Comparison of ENCODE assay signal across 8 mouse cellular contexts in the genomic region with DNA sequence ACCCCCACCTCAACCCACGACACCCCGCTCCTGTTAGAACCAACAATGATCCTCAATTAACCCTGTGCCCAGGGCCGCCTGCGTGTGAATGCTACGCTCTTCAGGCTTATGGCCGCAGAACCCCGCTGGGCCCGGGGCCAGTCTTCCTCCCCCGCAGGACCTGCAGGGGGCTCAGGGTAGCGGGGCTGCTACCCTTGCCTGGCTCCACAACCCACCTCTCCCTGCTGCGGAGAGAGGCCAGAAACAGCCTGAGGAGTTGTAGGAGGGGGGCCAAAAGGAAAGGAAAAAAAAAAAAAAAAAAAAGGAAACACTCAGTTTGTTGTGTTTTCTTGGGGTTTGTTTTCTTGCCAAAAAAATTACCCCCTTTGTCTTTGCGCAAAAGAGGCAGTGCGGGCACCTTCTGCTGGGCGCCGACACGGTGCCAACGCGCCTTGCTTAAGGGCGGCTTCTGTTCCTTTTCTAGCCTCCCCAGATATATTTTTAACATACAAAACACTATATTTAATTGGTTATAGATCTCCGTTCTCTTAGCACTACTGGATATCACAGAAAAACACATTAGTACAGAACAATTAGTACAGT.
DNase-seq lines count a peak whose midpoint lies in the region; ATAC-seq lines count a peak whose summit lies in the region.

No protein-coding gene starts in this region.

- ATAC-seq in hindbrain, embryonic 12.5 days (ENCODE audit: low FRiP score): peak; percentile 71
- peak; percentile 72 for ATAC-seq in midbrain, embryonic 14.5 days (ENCODE audit: low FRiP score, low TSS enrichment)
- ATAC-seq in monocyte, adult 5-6 weeks (replicated peaks; ENCODE audit: insufficient number of reproducible peaks, low FRiP score, low TSS enrichment, poor library complexity, severe bottlenecking): no peak

- H3K9ac ChIP-seq in hindbrain, embryonic 12.5 days: peak overlapping the region; percentile 58
- peak overlapping the region; percentile 64 for H3K9ac ChIP-seq in midbrain, embryonic 14.5 days (replicated peaks; ENCODE audit: low read length)

- H3K4me1 ChIP-seq in hindbrain, embryonic 12.5 days: peaks cover 23% of the 10 kb centered on the region
- peaks cover 15% of the 10 kb centered on the region for H3K4me1 ChIP-seq in midbrain, embryonic 14.5 days (ENCODE audit: control insufficient read depth, insufficient read depth, low read length)

- H3K4me3 ChIP-seq in hindbrain, embryonic 12.5 days: peak overlapping the region; percentile 42
- H3K4me3 ChIP-seq in midbrain, embryonic 14.5 days (replicated peaks; ENCODE audit: low read depth, low read length): peak overlapping the region; percentile 43

- DNase-seq in adrenal gland, postnatal 10 days: peak; percentile 15
- DNase-seq in adrenal gland, postnatal 4 days (ENCODE audit: low spot score in 2 of 2): no peak
- peak; percentile 42 to 46 for DNase-seq in right cerebral cortex, postnatal 10 days (ENCODE audit: low spot score in 2 of 2)
- DNase-seq in right cerebral cortex, postnatal 25 days: no peak
- peak; percentile 77 for DNase-seq in midbrain, embryonic 14.5 days
- no peak for DNase-seq in frontal cortex, postnatal 14 days (ENCODE audit: low spot score in 2 of 2)

- H3K27ac ChIP-seq in hindbrain, embryonic 12.5 days: peak overlapping the region; percentile 81
- peak overlapping the region; percentile 91 for H3K27ac ChIP-seq in midbrain, embryonic 14.5 days (replicated peaks; ENCODE audit: low read depth, low read length)

- H3K36me3 ChIP-seq in hindbrain, embryonic 12.5 days: no peaks in the 10 kb centered on the region
- H3K36me3 ChIP-seq in midbrain, embryonic 14.5 days (ENCODE audit: control insufficient read depth, insufficient read depth, low read length): no peaks in the 10 kb centered on the region

- H3K27me3 ChIP-seq in hindbrain, embryonic 12.5 days: no peaks in the 10 kb centered on the region; the same call in 1 of the 2 replicates
- H3K27me3 ChIP-seq in midbrain, embryonic 14.5 days (ENCODE audit: control insufficient read depth, insufficient read depth, low read length): no peaks in the 10 kb centered on the region

- 3% methylated on average over 20 of the region's 20 CpGs for WGBS in hindbrain, embryonic 12.5 days
- WGBS in midbrain, embryonic 14.5 days: 2% methylated on average over 20 of the region's 20 CpGs

- peak overlapping the region; percentile 80 for H3K4me2 ChIP-seq in hindbrain, embryonic 12.5 days (replicated peaks)
- H3K4me2 ChIP-seq in midbrain, embryonic 14.5 days (ENCODE audit: low read length): peak overlapping the region; percentile 73

- H3K9me3 ChIP-seq in hindbrain, embryonic 12.5 days (replicated peaks): no peaks in the 10 kb centered on the region
- no peaks in the 10 kb centered on the region for H3K9me3 ChIP-seq in midbrain, embryonic 14.5 days (ENCODE audit: control insufficient read depth, low read length)

Comparison
In these comparisons a context has a peak if more than half of its experiments do, and no peak if none do; other contexts are left out.
1. DNase-seq: peak in adrenal gland, postnatal 10 days (single experiment), right cerebral cortex, postnatal 10 days (2 of 2) and midbrain, embryonic 14.5 days (single experiment); none in adrenal gland, postnatal 4 days (0 of 2), right cerebral cortex, postnatal 25 days (single experiment) and frontal cortex, postnatal 14 days (0 of 2).